Mouse (Mus musculus) cerebral cortex, adult 2 months (tissue): Measurements from ENCODE around the gene Pfdn6.

Experiments
- WGBS: fragments of 180-500 bp; shearing (Covaris S2); methylation state at CpG from one replicate; pipeline ENCODE4 v1.1.7; 2018; 5-methylcytosine and 5-hydroxymethylcytosine counted together

Gene Pfdn6

GRCm38 (mm10) chr17:33940206-33940805 is at the start of gene Pfdn6, which contains the start of gene Wdr46:
TSS of gene Pfdn6 (minus strand) at chr17:33940343.
TSS of gene Wdr46 (plus strand) at chr17:33940660.
- under 1% methylated on average over 36 of the region's 36 CpGs for WGBS

DNA sequence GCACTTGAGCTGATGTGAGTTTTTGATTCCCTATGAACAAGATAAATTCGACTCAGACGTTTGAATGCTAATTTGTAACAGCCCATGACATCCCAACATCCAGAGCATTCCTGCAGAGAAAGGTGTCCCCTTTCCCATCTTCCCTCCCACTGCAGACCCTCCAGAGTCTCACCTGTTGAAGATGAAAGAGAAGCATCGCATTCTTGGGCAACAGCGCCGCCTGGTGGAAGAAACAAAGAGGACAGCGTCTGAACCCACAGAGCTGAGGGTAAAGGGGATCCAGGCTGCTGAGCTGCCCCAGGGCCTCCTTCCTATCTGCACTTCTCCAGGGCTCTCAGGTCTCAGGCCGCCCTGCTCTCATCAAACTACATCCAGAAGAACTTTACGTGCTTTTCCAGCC is 42.0 kb upstream of the Pfdn6 start:
- WGBS, result 11% methylated on average over 8 of the region's 8 CpGs

GRCm38 (mm10) chr17:33981192-33981909 is 41.2 kb upstream of the Pfdn6 start:
- WGBS, result under 1% methylated on average over 27 of the region's 27 CpGs

DNA sequence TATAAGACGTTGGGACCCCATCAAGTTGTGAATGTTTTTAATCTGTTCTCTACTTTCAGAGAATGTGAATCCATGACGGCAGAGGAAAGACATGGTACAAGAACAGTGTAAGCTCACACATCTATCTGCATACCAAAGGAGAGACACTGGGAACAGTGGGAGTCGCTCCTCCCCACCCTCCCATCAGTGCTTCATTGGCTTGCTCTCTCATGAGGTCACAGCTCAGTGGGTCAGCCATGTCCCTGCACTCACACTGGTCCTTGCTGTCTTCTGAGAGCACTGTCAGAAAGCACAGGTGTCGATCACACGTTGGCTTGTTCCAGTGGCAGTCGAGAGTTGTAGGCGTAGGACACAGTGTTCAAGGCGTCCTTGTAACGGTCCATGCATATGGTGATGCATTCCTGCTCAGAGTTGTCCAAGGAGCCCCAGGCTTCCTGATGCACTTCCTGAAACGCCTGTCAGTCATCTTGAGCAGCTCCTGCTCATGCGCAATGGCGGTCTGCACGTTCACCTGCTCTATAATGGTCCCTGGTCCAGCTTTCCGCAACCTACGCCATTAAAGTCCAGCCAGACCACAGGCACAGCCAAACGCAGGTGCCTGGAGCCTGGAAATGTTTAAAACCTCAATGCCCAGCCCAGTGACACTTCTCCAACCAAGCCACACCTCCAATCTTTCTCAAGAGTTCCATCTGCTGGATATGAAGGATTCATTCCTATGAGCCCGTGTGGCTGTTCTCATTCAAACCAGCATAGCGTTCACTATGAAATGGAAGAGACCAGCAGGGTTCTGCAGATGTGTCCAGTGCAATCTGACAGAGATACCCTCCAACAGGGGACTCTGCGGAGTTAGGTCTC is 40.3 kb upstream of the Pfdn6 start:
- WGBS, result 75% methylated on average over 19 of the region's 19 CpGs

DNA sequence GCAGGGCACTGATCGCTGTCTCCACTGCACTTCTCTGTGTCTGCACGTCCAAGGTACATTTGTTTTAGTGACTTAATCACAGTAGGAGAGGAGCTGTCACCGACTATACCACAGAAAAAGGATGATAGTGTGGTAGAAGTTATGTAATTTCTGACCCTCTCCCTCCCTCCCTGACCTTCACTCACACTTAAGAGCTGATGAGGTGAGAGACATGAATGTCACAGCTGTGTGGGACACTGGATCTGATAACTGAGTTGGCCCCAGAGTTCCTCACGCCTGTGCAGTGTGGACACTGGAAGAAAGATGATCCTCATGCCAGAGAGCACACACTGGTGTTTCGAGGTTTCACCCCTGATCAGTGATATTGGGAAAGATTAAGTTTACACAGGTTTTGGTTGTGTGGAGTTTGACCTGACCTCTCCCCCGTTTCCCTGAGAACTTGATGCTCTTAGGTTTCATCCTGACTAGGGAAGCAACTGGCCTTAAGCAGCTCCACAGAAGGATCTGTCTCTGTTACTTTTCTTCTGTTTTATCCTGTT is 39.4 kb upstream of the Pfdn6 start:
- 85% methylated on average over 6 of the region's 6 CpGs for WGBS

GRCm38 (mm10) chr17:33978631-33979031 is 38.5 kb upstream of the Pfdn6 start:
- 4% methylated on average over 14 of the region's 17 CpGs for WGBS

GRCm38 (mm10) chr17:33977861-33978557 is 37.9 kb upstream of the Pfdn6 start:
- 3% methylated on average over 57 of the region's 57 CpGs for WGBS

- WGBS, result 66% methylated on average over 3 of the region's 3 CpGs
These were observed 33.4 kb upstream of the Pfdn6 start for GRCm38 (mm10) chr17:33973572-33973971.

- 17% methylated on average over 1 of the region's 1 CpGs for WGBS
These were observed 32.5 kb upstream of the Pfdn6 start for GRCm38 (mm10) chr17:33972691-33973090.

GRCm38 (mm10) chr17:33969394-33969793 is 29.3 kb upstream of the Pfdn6 start:
- WGBS, result 77% methylated on average over 4 of the region's 4 CpGs

- WGBS, result 30% methylated on average over 5 of the region's 5 CpGs
These were observed 28.8 kb upstream of the Pfdn6 start for GRCm38 (mm10) chr17:33968927-33969326.

GRCm38 (mm10) chr17:33968489-33968888 is 28.3 kb upstream of the Pfdn6 start:
- WGBS, result 4% methylated on average over 9 of the region's 9 CpGs

DNA sequence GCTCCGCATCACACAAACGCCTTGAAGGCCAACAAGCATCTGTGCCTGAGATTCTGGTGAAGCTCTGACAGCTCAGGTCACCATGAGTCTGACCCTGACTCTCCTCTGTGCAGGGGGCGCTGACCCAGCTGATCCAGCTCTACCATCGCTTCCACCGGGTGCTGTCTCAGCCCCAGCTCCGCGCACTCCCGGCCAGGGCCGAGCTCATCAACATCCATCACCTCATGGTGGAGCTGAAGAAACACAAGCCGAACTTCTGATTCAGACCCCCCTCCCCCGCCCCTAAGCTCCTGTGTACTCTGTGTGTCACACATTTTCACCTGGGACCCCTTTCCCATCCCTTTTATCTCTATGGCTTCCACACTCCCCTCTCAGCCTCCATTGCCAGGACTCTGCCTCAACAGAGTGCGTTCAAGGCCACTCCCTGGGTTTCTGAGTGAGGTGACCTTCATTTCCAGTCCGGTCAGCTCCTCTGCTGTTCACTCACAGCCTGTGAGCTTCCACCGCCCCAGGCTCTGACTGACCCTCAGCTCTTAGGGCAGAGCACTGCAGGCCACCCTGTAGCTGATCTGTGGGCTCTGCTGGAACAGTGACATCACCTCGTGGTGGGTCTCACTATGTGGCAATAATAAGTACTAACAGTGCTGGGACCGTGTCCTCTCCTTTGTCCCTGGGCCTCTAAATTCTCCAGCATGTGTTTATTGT is 25.9 kb upstream of the Pfdn6 start:
- 89% methylated on average over 16 of the region's 16 CpGs for WGBS

DNA sequence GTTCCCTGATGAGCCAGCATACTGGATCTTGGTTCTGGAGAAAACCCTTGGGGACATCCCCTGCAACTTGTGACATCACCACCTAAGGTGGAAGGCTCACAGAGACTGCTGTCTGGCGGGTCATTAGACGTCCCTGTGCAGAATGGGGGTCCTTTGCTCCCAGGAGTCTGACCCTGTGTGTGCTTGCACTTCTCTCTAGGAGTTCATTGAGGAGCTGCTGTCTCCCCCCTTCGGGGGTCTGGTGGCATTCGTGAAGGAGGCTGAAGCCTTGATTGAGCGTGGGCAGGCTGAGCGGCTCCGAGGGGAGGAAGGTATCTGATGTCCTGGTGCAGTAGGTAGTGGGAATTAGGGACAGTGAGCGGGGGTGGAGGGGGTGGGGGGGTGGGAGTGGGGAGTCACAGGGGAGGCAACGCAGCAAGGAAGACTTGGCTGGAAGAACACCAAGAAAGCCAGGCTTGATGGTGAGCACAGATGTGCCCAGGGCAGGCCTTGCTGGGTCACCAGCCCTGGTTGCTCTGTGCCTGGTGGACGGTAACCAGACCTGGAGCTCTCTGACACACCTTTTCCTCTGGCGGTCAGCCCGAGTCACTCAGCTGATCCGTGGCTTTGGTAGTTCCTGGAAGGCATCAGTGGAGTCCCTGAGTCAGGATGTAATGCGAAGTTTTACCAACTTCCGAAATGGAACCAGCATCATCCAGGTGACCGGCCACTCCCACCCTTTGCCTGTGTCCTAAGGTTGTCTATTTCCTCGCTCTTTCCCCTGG is 25.1 kb upstream of the Pfdn6 start:
- WGBS, result 88% methylated on average over 17 of the region's 17 CpGs

- 89% methylated on average over 7 of the region's 7 CpGs for WGBS
These were observed 22.7 kb upstream of the Pfdn6 start for GRCm38 (mm10) chr17:33962876-33963275.

DNA sequence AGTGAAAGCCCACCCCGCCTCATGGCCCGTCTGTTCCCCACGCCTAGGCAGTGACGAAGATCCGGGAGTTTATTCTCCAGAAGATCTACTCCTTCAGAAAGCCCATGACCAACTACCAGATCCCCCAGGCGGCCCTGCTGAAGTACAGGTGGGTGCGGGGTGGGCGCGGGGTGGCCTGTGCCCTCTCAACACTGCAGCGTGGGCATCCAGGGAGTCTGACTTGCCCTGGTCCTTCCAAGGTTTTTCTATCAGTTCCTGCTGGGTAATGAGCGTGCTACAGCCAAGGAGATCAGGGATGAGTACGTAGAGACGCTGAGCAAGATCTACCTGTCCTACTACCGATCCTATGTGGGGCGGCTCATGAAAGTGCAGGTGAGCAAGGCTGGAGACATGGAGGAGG is 19.8 kb upstream of the Pfdn6 start:
- 90% methylated on average over 15 of the region's 15 CpGs for WGBS

GRCm38 (mm10) chr17:33959135-33959534 is 19.0 kb upstream of the Pfdn6 start:
- 95% methylated on average over 13 of the region's 13 CpGs for WGBS

DNA sequence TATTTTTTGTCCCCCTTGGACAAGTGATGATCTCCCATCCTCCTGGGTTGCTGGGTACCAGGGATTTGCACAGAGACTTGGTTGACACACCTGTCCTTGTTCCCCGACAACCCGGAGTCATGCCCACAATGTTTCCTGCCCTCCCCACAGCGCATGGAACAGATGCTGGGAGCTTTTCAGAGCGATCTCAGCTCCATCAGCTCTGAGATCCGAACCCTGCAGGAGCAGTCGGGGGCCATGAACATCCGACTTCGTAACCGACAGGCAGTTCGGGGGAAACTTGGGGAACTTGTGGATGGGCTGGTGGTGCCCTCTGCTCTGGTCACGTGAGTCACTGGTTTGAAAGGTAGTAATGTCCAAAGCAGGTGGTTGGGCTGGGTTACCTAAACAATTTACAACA is 18.3 kb upstream of the Pfdn6 start:
- WGBS, result 95% methylated on average over 11 of the region's 11 CpGs

GRCm38 (mm10) chr17:33957493-33957892 is 17.4 kb upstream of the Pfdn6 start:
- WGBS, result 84% methylated on average over 6 of the region's 6 CpGs

- WGBS, result 6% methylated on average over 10 of the region's 10 CpGs
These were observed 16.2 kb upstream of the Pfdn6 start for GRCm38 (mm10) chr17:33956336-33956735.
